Mouse (Mus musculus): Measurements from ENCODE around the gene Atf6b.

Atf6b gene

DNA sequence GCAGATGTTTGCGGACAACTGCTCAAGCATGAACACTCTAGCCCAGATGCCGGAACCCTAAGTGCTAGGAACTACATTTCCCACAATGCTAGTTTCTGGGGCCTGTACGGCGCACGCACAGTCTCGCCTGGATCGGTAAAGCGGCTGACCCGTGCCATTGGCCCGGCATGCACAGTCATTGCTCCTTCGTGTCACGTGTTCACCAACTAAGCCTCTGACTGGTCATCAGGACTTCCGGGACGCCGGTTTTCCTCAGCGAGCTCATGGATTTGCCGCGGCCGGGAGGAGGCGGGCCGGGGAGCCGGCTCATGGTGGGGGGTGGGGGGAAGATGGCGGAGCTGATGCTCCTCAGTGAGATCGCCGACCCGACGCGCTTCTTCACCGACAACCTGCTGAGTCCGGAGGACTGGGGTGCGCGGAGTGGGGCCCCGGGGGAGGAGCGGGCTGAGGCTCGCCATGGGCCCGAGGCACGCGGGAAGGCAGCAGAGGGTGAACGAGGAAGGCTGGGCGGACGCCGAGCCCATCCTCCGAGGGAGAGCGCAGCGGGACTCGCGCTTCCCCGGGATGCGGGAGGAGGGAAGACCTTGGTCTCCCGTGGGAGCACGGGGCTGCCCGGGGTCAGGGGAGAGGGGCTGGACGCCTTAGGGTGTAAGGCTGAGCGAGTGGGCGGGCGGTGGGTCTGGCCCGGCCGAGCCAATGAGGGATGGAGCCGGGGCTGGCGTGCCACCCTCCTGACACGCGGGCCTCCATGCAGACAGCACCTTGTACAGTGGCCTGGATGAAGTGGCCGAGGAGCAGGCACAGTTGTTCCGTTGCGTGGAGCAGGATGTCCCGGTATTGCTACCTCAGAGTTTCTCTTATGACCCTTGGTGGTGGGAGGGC, at the start of gene Atf6b:
Gene Atf6b, plus strand, starts transcription at position 241 of the 882 bp plus-strand sequence.
- DNase-seq (ENCODE audit: low read depth, low spot score) = peak; percentile 99

GRCm38 (mm10) chr17:34597566-34598095, 49.3 kb upstream of the Atf6b start, which contains the start of gene Ager:
Gene Ager (plus strand): TSS chr17:34597862.
- no peak for DNase-seq (ENCODE audit: low read depth, low spot score)

- DNase-seq (ENCODE audit: low read depth, low spot score) = no peak
These were observed 47.1 kb upstream of the Atf6b start for GRCm38 (mm10) chr17:34599891-34600290.

DNA sequence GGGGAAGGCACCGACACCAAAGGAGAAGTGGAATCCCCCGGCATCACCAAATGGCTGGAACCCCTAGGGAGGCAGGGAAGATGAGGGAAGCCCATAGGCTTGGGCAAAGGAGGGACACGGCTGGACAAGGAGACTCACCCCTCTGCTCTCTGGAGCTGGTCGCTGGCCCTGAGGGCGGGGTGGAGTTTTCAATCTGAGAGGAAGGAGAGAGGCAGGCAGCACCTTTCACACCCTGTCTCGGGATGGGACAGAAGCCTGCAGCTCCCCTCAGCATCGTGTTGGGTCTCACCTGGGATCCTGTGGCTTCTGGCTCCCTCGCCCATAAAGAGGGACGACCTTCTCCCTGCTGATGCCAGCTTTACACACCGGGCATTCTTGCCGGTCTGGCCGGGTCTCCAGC, 45.1 kb upstream of the Atf6b start:
- no peak for DNase-seq (ENCODE audit: low read depth, low spot score)

GRCm38 (mm10) chr17:34603375-34604060, 43.4 kb upstream of the Atf6b start, which contains the start of gene Rnf5:
Gene Rnf5 (minus strand): TSS chr17:34603690.
- peak; percentile 100 for DNase-seq (ENCODE audit: low read depth, low spot score)

GRCm38 (mm10) chr17:34604061-34604508, 42.9 kb upstream of the Atf6b start, which contains the start of gene Agpat1:
Gene Agpat1 (plus strand): TSS chr17:34604262.
- peak; percentile 100 for DNase-seq (ENCODE audit: low read depth, low spot score)

GRCm38 (mm10) chr17:34604511-34605237, 42.3 kb upstream of the Atf6b start:
- DNase-seq (ENCODE audit: low read depth, low spot score) = no peak

DNA sequence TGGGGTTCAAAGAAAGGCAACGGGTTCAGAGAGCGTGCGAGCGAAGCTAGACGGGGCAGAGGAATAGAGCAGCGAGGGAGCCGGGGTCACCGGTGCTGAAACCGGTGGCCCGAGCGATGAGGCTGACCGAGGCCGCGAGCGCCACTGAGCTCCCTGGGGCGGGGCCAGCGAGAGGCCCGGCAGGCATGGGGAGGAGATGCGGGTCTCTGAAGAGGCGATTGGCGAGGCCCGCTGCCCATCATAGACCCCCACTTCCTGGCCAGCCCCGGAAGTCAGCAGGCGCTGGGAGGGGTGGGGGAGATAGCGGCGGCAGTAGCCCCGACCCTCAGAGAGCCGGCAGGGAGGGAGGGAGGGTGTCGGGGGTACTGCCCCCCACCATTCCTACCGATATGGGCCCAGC, 41.3 kb upstream of the Atf6b start:
- DNase-seq (ENCODE audit: low read depth, low spot score) = peak; percentile 96

- no peak for DNase-seq (ENCODE audit: low read depth, low spot score)
These were observed 40.5 kb upstream of the Atf6b start for GRCm38 (mm10) chr17:34606186-34607039.

GRCm38 (mm10) chr17:34607997-34608396, 38.9 kb upstream of the Atf6b start:
- DNase-seq (ENCODE audit: low read depth, low spot score) = no peak

GRCm38 (mm10) chr17:34611050-34611449, 35.9 kb upstream of the Atf6b start:
- no peak for DNase-seq (ENCODE audit: low read depth, low spot score)

GRCm38 (mm10) chr17:34613054-34613645, 33.8 kb upstream of the Atf6b start:
- DNase-seq (ENCODE audit: low read depth, low spot score) = no peak

- DNase-seq (ENCODE audit: low read depth, low spot score) = no peak
These were observed 33.1 kb upstream of the Atf6b start for GRCm38 (mm10) chr17:34613830-34614229.

- no peak for DNase-seq (ENCODE audit: low read depth, low spot score)
These were observed 31.1 kb upstream of the Atf6b start, which contains the start of gene Egfl8 for GRCm38 (mm10) chr17:34615871-34616270. Gene Egfl8 (minus strand): TSS chr17:34615971.

GRCm38 (mm10) chr17:34618999-34619398, 27.9 kb upstream of the Atf6b start:
- DNase-seq (ENCODE audit: low read depth, low spot score) = peak; percentile 80

- no peak for DNase-seq (ENCODE audit: low read depth, low spot score)
These were observed 25.9 kb upstream of the Atf6b start for GRCm38 (mm10) chr17:34621006-34621405.

GRCm38 (mm10) chr17:34623161-34623560, 23.8 kb upstream of the Atf6b start:
- DNase-seq (ENCODE audit: low read depth, low spot score) = peak; percentile 41

DNA sequence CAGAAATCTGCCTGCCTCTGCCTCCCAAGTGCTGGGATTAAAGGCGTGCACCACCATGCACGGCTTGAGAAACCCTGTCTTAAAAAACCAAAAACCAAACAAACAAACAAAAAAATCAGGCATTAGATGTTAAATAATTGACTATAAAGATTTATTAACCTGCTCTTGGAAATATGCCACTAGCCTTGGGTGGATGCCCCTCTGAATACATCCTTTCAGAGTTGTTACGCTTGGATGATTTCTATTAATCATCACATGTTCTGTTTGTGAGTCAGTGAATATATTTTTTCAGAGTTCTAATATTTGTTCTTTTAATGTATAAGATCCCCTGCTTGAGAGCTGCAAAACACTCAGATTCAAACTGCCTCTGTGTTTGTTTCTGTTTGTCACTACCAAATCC, 22.0 kb upstream of the Atf6b start:
- no peak for DNase-seq (ENCODE audit: low read depth, low spot score)

DNA sequence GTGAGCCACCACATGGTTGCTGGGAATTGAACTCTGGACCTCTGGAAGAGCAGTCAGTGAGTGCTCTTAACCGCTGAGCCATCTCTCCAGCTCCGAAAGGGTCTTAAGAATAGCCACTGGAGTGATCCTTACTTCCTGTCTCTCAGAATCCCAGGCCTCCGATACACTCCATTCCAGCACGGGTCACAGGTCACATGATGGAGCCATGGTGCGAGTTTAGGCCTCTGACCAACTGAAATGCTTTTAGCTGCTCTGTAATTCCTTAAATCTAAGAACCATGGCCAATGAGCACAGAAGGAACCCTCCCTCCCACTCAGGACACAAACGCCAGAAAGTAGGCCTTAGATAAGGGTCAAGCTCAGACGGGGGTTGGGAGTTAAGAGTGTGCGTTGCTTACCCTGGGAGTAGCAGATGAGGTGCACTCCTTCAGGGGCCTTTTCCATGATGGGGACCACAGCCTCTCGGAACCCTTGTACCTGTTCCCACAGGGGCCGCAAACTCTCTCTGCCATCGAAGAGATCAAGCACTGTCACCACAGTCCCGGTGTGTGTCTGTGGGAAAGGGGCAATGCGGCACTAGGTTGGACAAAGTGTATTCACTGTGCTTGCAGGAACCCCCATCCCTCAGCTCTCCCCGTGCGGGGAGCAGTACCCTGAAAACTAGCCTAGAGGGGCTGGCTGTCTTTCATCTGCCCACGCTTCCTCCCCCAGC, 20.7 kb upstream of the Atf6b start:
- no peak for DNase-seq (ENCODE audit: low read depth, low spot score)

GRCm38 (mm10) chr17:34626773-34627092, 20.2 kb upstream of the Atf6b start:
- DNase-seq (ENCODE audit: low read depth, low spot score) = peak; percentile 64

All from R1 (cell line).